Mouse (Mus musculus) lung, postnatal 0 days (tissue): ENCODE results near the gene Gm17304. TPM values are rescaled to one million over a fixed set of nuclear protein-coding genes. Genes with fewer than 3 reads are reported as not detected.
A peak's percentile ranks its signal among the peaks of the same experiment; 100 is the strongest.

ENCODE experiments used
- ATAC-seq: fragments of 200-750 bp; cut with Nextera tagmentation; 2 replicates; pipeline ENCODE4 v1.8.0; 2017; ENCODE audit warnings: moderate library complexity
- DNase-seq: peaks from one replicate; pipeline ENCODE4 v3.0.0-alpha.2; 2016; ENCODE audit warnings: low spot score
- H3K27ac ChIP-seq: fragments of 300-500 bp; sonication (generic); 2 replicates; pipeline ENCODE4 v1.5.1; 2014; ENCODE audit warnings: antibody characterized with exemption, mild to moderate bottlenecking, low read length, mixed read lengths
- H3K27me3 ChIP-seq: fragments of 300-500 bp; sonication (generic); replicated peaks from 2 replicates; pipeline ENCODE4 v1.6.1; 2014; ENCODE audit warnings: low read length, mixed read lengths; ENCODE audit not compliant: insufficient read depth
- H3K36me3 ChIP-seq: fragments of 300-500 bp; sonication (generic); 2 replicates; pipeline ENCODE4 v1.6.1; 2014; ENCODE audit warnings: low read length, mixed read lengths; ENCODE audit not compliant: insufficient read depth
- H3K4me1 ChIP-seq: fragments of 300-500 bp; sonication (generic); 2 replicates; pipeline ENCODE4 v1.6.1; 2014; ENCODE audit warnings: antibody characterized with exemption, low read depth, low read length, mixed read lengths; ENCODE audit not compliant: insufficient read depth
- H3K4me2 ChIP-seq: fragments of 300-500 bp; sonication (generic); replicated peaks from 2 replicates; pipeline ENCODE4 v1.6.1; 2014; ENCODE audit warnings: low read depth, mild to moderate bottlenecking, low read length, moderate library complexity, mixed read lengths
- H3K4me3 ChIP-seq: fragments of 300-500 bp; sonication (generic); 2 replicates; pipeline ENCODE4 v1.5.1; 2014; ENCODE audit warnings: low read depth, low read length
- H3K9ac ChIP-seq: fragments of 300-500 bp; sonication (generic); replicated peaks from 2 replicates; pipeline ENCODE4 v1.6.1; 2014; ENCODE audit warnings: low read depth, mild to moderate bottlenecking
- H3K9me3 ChIP-seq: fragments of 300-500 bp; sonication (generic); 2 replicates; pipeline ENCODE4 v1.6.1; 2016; ENCODE audit warnings: low read length, mixed read lengths
- CTCF ChIP-seq: IDR thresholded peaks from 2 replicates; pipeline ENCODE4 v1.5.1; 2016; ENCODE audit warnings: antibody characterized with exemption, mild to moderate bottlenecking
- EP300 ChIP-seq: IDR thresholded peaks from 2 replicates; pipeline ENCODE4 v1.6.1; 2016; ENCODE audit warnings: antibody characterized with exemption, mild to moderate bottlenecking, control low read depth
- WGBS: fragments of 180-500 bp; shearing (Covaris S2); extraction: QIAGEN DNeasy Blood & Tissue Kit; methylation state at CpG from one replicate; pipeline ENCODE4 v1.1.7; 2014; 5-methylcytosine and 5-hydroxymethylcytosine counted together
- polyA plus RNA-seq: library from polyadenylated mRNA; unstranded; fragments of >200 nt; fragmentation: Nextera tagmentation; extraction: Ambion mirVana; gene quantifications from 2 replicates; pipeline ENCODE4 v1.2.1, GENCODE M21; 2015

Gm17304 gene
- polyA plus RNA-seq, 1 experiment from 2014 or later = not detected

DNA sequence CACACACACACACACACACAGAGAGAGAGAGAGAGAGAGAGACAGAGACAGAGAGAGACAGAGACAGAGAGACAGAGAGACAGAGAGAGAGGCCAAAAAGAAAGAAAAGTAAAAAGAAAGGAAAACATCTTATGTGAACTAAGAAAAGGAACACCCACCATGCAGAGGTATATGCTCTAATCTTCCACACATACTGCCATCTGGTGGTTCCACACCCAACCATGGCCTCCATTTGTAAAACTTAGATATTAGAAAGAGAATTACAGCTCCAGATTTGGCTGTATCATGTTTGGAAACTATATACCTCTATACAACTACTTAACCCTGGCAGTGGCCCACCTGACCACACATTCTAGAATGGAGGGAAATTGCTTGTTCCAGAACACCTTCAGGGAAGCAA, 14.5 kb upstream of the Gm17304 start:
- H3K27me3 ChIP-seq = no peaks in the 10 kb centered on the region
- H3K27ac ChIP-seq = no peak overlapping the region
- no peaks in the 10 kb centered on the region for H3K9me3 ChIP-seq
- TF ChIP-seq EP300 = no peak
- no peak for TF ChIP-seq CTCF
- H3K4me3 ChIP-seq = no peak overlapping the region
- no peak for ATAC-seq
- no peak overlapping the region for H3K9ac ChIP-seq
- no peaks in the 10 kb centered on the region for H3K36me3 ChIP-seq
- no peak overlapping the region for H3K4me2 ChIP-seq
- H3K4me1 ChIP-seq = no peaks in the 10 kb centered on the region
- no peak for DNase-seq

DNA sequence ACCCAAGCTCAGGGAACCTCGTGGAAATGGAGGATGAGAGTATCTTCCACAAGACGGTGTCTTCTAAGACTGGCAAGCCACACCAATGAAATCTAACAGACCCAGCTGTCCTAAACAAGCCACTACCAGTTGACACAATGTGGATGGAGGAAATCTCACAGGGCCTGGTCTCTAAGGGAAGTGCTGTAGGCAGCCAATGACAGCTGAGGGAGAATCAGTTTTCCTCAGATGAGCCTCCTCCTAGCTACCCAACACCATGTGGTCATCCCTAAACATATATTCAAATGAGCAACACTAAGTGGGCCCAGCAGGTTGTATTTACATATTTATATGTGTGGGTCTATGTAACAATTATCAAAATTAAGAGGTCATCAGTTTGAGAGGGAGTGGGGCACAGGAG, 11.4 kb upstream of the Gm17304 start:
- ATAC-seq (no peak), DNase-seq (no peak)
- Histone ChIP-seq H3K4me2 (no peak overlapping the region), H3K36me3 (no peaks in the 10 kb centered on the region), H3K9ac (no peak overlapping the region), H3K27ac (no peak overlapping the region), H3K4me3 (no peak overlapping the region), H3K9me3 (no peaks in the 10 kb centered on the region), H3K4me1 (no peaks in the 10 kb centered on the region), H3K27me3 (no peaks in the 10 kb centered on the region)
- TF ChIP-seq CTCF (no peak), EP300 (no peak)
- 95% methylated on average over 2 of the region's 2 CpGs for WGBS

DNA sequence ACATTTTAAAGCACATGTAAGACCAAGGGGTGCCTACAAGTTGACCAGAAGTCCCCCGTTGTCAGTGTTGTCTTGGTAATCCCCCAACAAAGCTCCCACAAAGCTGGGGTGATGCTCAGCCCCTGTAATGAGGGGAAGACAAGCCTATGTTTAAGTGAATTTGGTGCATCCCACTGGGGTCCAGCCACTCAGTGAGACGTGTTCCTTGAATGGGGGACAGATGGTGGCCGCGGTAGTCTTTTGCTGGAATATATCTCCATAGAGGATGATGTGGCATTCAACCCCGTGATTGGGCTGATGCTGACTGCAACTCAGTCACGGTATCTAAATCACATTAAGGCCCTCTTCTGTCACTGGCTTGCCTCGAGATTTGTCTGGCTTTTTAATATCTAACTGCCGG, 9.4 kb upstream of the Gm17304 start:
- 88% methylated on average over 8 of the region's 8 CpGs for WGBS
- Histone ChIP-seq H3K27ac (no peak overlapping the region), H3K4me1 (no peaks in the 10 kb centered on the region), H3K4me2 (no peak overlapping the region), H3K9me3 (no peaks in the 10 kb centered on the region), H3K4me3 (no peak overlapping the region), H3K9ac (no peak overlapping the region), H3K27me3 (no peaks in the 10 kb centered on the region), H3K36me3 (no peaks in the 10 kb centered on the region)
- no peak for DNase-seq
- no peak for TF ChIP-seq EP300
- TF ChIP-seq CTCF = no peak
- ATAC-seq = no peak

DNA sequence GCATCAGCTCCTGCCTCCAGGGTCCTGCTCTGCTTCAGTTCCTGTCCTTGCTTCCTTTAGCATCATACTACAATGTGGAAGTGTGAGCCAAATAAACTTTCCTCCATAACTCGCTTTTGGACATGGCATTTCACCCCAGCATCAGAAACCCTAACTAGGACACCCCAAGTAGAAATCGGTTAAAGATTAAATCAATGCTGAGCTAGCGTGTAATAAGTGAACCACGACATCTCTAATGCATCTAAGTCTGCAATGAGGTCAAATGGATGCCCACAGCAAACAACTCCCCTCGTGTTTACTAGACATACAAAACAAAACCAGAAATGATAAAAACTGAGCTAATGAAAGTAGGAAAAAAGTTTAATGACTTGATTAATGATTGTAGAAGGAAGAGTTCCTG, 4.5 kb upstream of the Gm17304 start:
- Histone ChIP-seq H3K9ac (no peak overlapping the region), H3K27ac (no peak overlapping the region), H3K4me1 (no peaks in the 10 kb centered on the region), H3K4me2 (no peak overlapping the region), H3K9me3 (no peaks in the 10 kb centered on the region), H3K4me3 (no peak overlapping the region), H3K27me3 (no peaks in the 10 kb centered on the region), H3K36me3 (no peaks in the 10 kb centered on the region)
- DNase-seq (no peak), ATAC-seq (no peak)
- no peak for TF ChIP-seq CTCF
- no peak for TF ChIP-seq EP300
- 87% methylated on average over 5 of the region's 5 CpGs for WGBS

DNA sequence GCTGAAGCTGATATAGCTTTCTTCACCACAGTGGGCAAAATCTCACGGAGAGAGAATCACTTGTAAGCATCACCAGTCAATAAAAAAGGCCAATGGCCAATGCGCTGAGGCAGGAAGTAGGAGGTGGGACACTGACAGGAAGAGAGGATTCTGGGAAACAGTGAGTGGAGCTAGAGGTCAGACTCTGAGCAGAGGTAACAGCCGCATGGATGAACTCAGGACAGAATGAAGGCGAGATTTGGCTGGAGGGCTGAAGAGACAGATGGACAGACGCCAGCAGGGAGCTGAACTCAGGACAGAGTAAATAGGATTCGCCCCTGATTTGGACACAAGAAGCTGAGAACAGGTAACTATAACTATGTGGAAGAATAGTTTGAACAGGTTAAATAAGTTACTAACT, 3.8 kb upstream of the Gm17304 start:
- H3K4me2 ChIP-seq = no peak overlapping the region
- DNase-seq (no peak), ATAC-seq (no peak)
- no peak overlapping the region for H3K9ac ChIP-seq
- no peaks in the 10 kb centered on the region for H3K4me1 ChIP-seq
- H3K27ac ChIP-seq = no peak overlapping the region
- H3K9me3 ChIP-seq = no peaks in the 10 kb centered on the region
- no peak overlapping the region for H3K4me3 ChIP-seq
- no peak for TF ChIP-seq EP300
- no peak for TF ChIP-seq CTCF
- H3K27me3 ChIP-seq = no peaks in the 10 kb centered on the region
- no peaks in the 10 kb centered on the region for H3K36me3 ChIP-seq
- WGBS = 84% methylated on average over 6 of the region's 6 CpGs

DNA sequence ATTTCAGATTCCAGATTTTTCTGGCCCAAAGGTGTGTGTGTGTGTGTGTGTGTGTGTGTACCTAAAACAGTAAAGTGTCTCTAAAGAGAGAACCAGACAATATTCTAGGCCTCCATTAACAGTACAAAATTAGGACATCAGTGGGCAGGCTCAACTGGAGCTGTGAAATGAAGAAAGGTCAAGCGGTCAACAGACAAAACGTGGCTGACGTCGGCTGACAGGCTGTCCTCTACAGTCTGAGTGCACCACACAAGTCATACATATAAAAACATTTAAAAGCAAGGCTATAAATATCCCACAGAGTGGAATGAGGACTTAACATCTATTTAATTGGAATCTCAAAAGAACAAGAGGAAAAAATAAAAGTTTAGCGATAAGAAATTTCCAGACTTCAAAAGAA, 1.8 kb upstream of the Gm17304 start:
- Histone ChIP-seq H3K9ac (no peak overlapping the region), H3K27me3 (no peaks in the 10 kb centered on the region), H3K4me3 (no peak overlapping the region), H3K4me2 (no peak overlapping the region), H3K27ac (no peak overlapping the region), H3K36me3 (0 out of 2 replicates have a peak, but pooled peaks cover 7% of the 10 kb centered on the region), H3K9me3 (no peaks in the 10 kb centered on the region), H3K4me1 (no peaks in the 10 kb centered on the region)
- 67% methylated on average over 5 of the region's 5 CpGs for WGBS
- DNase-seq (peak; percentile 55), ATAC-seq (no peak; the same call in 1 of the 2 replicates)
- no peak for TF ChIP-seq EP300
- TF ChIP-seq CTCF = no peak

DNA sequence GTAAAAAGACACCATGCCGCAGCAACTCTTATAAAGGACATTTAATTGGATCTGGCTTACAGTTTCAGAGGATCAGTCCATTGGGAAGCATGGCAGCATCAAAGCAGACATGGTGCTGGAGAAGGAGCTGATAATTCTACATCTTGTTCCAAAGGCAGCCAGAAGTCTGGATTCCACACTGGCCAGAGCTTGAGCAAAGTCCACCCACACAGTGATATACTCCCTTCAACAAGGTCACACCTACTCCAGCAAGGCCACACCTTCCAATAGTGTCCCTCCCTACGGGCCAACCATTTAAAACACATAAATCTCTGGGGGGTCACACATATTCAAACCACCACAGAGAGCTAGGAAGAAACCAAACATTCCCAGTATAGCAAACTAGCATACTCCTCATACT, 3.3 kb downstream of the Gm17304 start:
- Histone ChIP-seq H3K4me3 (no peak overlapping the region), H3K9ac (no peak overlapping the region), H3K36me3 (0 out of 2 replicates have a peak, but pooled peaks cover 9% of the 10 kb centered on the region), H3K4me2 (no peak overlapping the region), H3K27ac (no peak overlapping the region), H3K9me3 (no peaks in the 10 kb centered on the region), H3K4me1 (no peaks in the 10 kb centered on the region), H3K27me3 (no peaks in the 10 kb centered on the region)
- WGBS = 92% methylated on average over 2 of the region's 2 CpGs
- TF ChIP-seq EP300 (no peak), CTCF (no peak)
- DNase-seq = no peak
- ATAC-seq = no peak
